Mouse (Mus musculus): ENCODE data around the gene Zbtb38.

Zbtb38 gene

GRCm38 (mm10) chr9:96752603-96753114, at the start of gene Zbtb38:
TSS of gene Zbtb38 (minus strand) at chr9:96752831.
- in situ Hi-C loops (cut with MboI; ENCODE audit: unreplicated experiment in 2 of 2) = no loop called here

- in situ Hi-C loops (cut with MboI; ENCODE audit: unreplicated experiment in 2 of 2) = no loop called here
Measured at GRCm38 (mm10) chr9:96800131-96800825, 47.6 kb upstream of the Zbtb38 start.

GRCm38 (mm10) chr9:96797311-96797710, 44.7 kb upstream of the Zbtb38 start:
- in situ Hi-C loops (cut with MboI; ENCODE audit: unreplicated experiment in 2 of 2) = loop anchor here in 1 of 2 experiments (5.0 kb wide), 1 partner anchor 125 kb away; no protein-coding TSS in a partner anchor

GRCm38 (mm10) chr9:96795399-96795928, 42.8 kb upstream of the Zbtb38 start:
- in situ Hi-C loops (cut with MboI; ENCODE audit: unreplicated experiment in 2 of 2) = loop anchor here in 1 of 2 experiments (5.0 kb wide), 1 partner anchor 123 kb away; no protein-coding TSS in a partner anchor

- in situ Hi-C loops (cut with MboI; ENCODE audit: unreplicated experiment in 2 of 2) = no loop called here
Measured at GRCm38 (mm10) chr9:96794601-96795000, 42.0 kb upstream of the Zbtb38 start.

GRCm38 (mm10) chr9:96792543-96792942, 39.9 kb upstream of the Zbtb38 start:
- in situ Hi-C loops (cut with MboI; ENCODE audit: unreplicated experiment in 2 of 2) = no loop called here

GRCm38 (mm10) chr9:96790389-96791007, 37.9 kb upstream of the Zbtb38 start:
- in situ Hi-C loops (cut with MboI; ENCODE audit: unreplicated experiment in 2 of 2) = no loop called here

- in situ Hi-C loops (cut with MboI; ENCODE audit: unreplicated experiment in 2 of 2) = no loop called here
Measured at GRCm38 (mm10) chr9:96789906-96790305, 37.3 kb upstream of the Zbtb38 start.

- in situ Hi-C loops (cut with MboI; ENCODE audit: unreplicated experiment in 2 of 2) = no loop called here
Measured at GRCm38 (mm10) chr9:96787797-96788196, 35.2 kb upstream of the Zbtb38 start.

GRCm38 (mm10) chr9:96785871-96786342, 33.3 kb upstream of the Zbtb38 start:
- in situ Hi-C loops (cut with MboI; ENCODE audit: unreplicated experiment in 2 of 2) = no loop called here

- in situ Hi-C loops (cut with MboI; ENCODE audit: unreplicated experiment in 2 of 2) = no loop called here
Measured at GRCm38 (mm10) chr9:96785187-96785586, 32.6 kb upstream of the Zbtb38 start.

GRCm38 (mm10) chr9:96783667-96784066, 31.0 kb upstream of the Zbtb38 start:
- in situ Hi-C loops (cut with MboI; ENCODE audit: unreplicated experiment in 2 of 2) = no loop called here

GRCm38 (mm10) chr9:96783258-96783657, 30.6 kb upstream of the Zbtb38 start:
- in situ Hi-C loops (cut with MboI; ENCODE audit: unreplicated experiment in 2 of 2) = no loop called here

GRCm38 (mm10) chr9:96782062-96782461, 29.4 kb upstream of the Zbtb38 start:
- in situ Hi-C loops (cut with MboI; ENCODE audit: unreplicated experiment in 2 of 2) = no loop called here

- in situ Hi-C loops (cut with MboI; ENCODE audit: unreplicated experiment in 2 of 2) = no loop called here
Measured at GRCm38 (mm10) chr9:96773146-96773545, 20.5 kb upstream of the Zbtb38 start.

GRCm38 (mm10) chr9:96770443-96770842, 17.8 kb upstream of the Zbtb38 start:
- in situ Hi-C loops (cut with MboI; ENCODE audit: unreplicated experiment in 2 of 2) = no loop called here

- in situ Hi-C loops (cut with MboI; ENCODE audit: unreplicated experiment in 2 of 2) = no loop called here
Measured at GRCm38 (mm10) chr9:96769651-96770050, 17.0 kb upstream of the Zbtb38 start.

GRCm38 (mm10) chr9:96767874-96768273, 15.2 kb upstream of the Zbtb38 start:
- in situ Hi-C loops (cut with MboI; ENCODE audit: unreplicated experiment in 2 of 2) = no loop called here

GRCm38 (mm10) chr9:96766078-96766477, 13.4 kb upstream of the Zbtb38 start:
- in situ Hi-C loops (cut with MboI; ENCODE audit: unreplicated experiment in 2 of 2) = no loop called here

- in situ Hi-C loops (cut with MboI; ENCODE audit: unreplicated experiment in 2 of 2) = no loop called here
Measured at GRCm38 (mm10) chr9:96765410-96765809, 12.8 kb upstream of the Zbtb38 start.

- in situ Hi-C loops (cut with MboI; ENCODE audit: unreplicated experiment in 2 of 2) = no loop called here
Measured at GRCm38 (mm10) chr9:96763847-96764631, 11.4 kb upstream of the Zbtb38 start.

All from v-Abl transformed pro-B cells (cell line).